Mouse (Mus musculus): ENCODE results near the gene Det1. TPM values are rescaled to one million over a fixed set of nuclear protein-coding genes. Genes with fewer than 3 reads are reported as not detected.

The Det1 gene
- total and polyA plus RNA-seq, 3 experiments, result 15.8 to 16.8 TPM; not detected in 1

GRCm38 (mm10) chr7:78835656-78836055 lies 11.4 kb downstream of the Det1 start:
- Histone ChIP-seq H3K9me3 (replicated peaks; ENCODE audit: insufficient read depth, low read length) (no peaks in the 10 kb centered on the region), H3K4me3 (ENCODE audit: control insufficient read depth in 1 of 2, insufficient read depth in 1 of 2, low read depth in 2 of 2, low read length in 2 of 2) (no peak overlapping the region), H3K36me3 (ENCODE audit: control insufficient read depth in 1 of 2, insufficient read depth in 2 of 2, low read length in 2 of 2) (peaks cover 2% of the 10 kb centered on the region in 2 experiments; a peak in 2 of 4 replicates), H3K4me1 (ENCODE audit: control insufficient read depth in 1 of 2, insufficient read depth in 2 of 2, low read length in 2 of 2) (no peaks in the 10 kb centered on the region), H3K79me2 (ENCODE audit: control insufficient read depth, insufficient read depth, low read length, poor library complexity) (peaks cover 3% of the 10 kb centered on the region; the same call in 1 of the 2 replicates), H3K9ac (ENCODE audit: control insufficient read depth, low read depth, low read length, poor library complexity, severe bottlenecking) (no peak overlapping the region), H3K27ac (ENCODE audit: control insufficient read depth, low read depth, low read length) (no peak overlapping the region), H3K27me3 (ENCODE audit: control insufficient read depth in 1 of 2, insufficient read depth in 2 of 2, low read length in 2 of 2) (no peaks in the 10 kb centered on the region)
- no peak for DNase-seq (ENCODE audit: low read depth, low spot score)
- TF ChIP-seq RAD21 (IDR thresholded peaks at IDR 0.05; ENCODE audit: low read depth, low read length), result no peak
- no peak for TF ChIP-seq ETS1 (IDR thresholded peaks at IDR 0.05; ENCODE audit: low read depth, low read length)
- no peak for TF ChIP-seq POLR2AphosphoS2 (IDR thresholded peaks at IDR 0.05; ENCODE audit: low read length)
- TF ChIP-seq GABPA (IDR thresholded peaks at IDR 0.05; ENCODE audit: low read depth, low read length), result no peak
- no peak for TF ChIP-seq ZC3H11A (IDR thresholded peaks at IDR 0.05; ENCODE audit: low read depth, low read length)
- TF ChIP-seq CTCF (IDR thresholded peaks at IDR 0.05 in 2 of 3, conservative IDR thresholded peaks at IDR 0.05 in 1 of 3; ENCODE audit: control insufficient read depth in 1 of 3, insufficient read depth in 1 of 3, low read depth in 2 of 3, low read length in 3 of 3, poor library complexity in 1 of 3, severe bottlenecking in 1 of 3), result no peak
- TF ChIP-seq HCFC1 (IDR thresholded peaks at IDR 0.05; ENCODE audit: low read depth, low read length), result no peak
- no peak for TF ChIP-seq UBTF (IDR thresholded peaks at IDR 0.05; ENCODE audit: borderline replicate concordance, insufficient read depth, low read depth, low read length)
- no peak for TF ChIP-seq NELFE (IDR thresholded peaks at IDR 0.05; ENCODE audit: low read depth, low read length)
- no peak for TF ChIP-seq ELF1 (IDR thresholded peaks at IDR 0.05; ENCODE audit: low read depth, low read length)
- no peak for TF ChIP-seq EP300 (IDR thresholded peaks at IDR 0.05; ENCODE audit: low read depth in 1 of 2, low read length in 2 of 2)
- TF ChIP-seq TAL1 (IDR thresholded peaks at IDR 0.05; ENCODE audit: low read length), result no peak
- no peak for TF ChIP-seq E2F4 (IDR thresholded peaks at IDR 0.05; ENCODE audit: borderline replicate concordance, low read depth, low read length)
- TF ChIP-seq RCOR1 (IDR thresholded peaks at IDR 0.05; ENCODE audit: low read depth, low read length), result no peak
- no peak for TF ChIP-seq POLR2A (IDR thresholded peaks at IDR 0.05; ENCODE audit: control insufficient read depth in 1 of 2, insufficient read depth in 1 of 2, low read depth in 1 of 2, low read length in 2 of 2, poor library complexity in 1 of 2)
- no peak for TF ChIP-seq NRF1 (IDR thresholded peaks at IDR 0.05; ENCODE audit: insufficient read depth, low read depth, low read length, poor library complexity, severe bottlenecking)

GRCm38 (mm10) chr7:78827749-78828362 lies 19.2 kb downstream of the Det1 start:
- Histone ChIP-seq H3K9me3 (replicated peaks; ENCODE audit: insufficient read depth, low read length) (no peaks in the 10 kb centered on the region), H3K4me3 (ENCODE audit: control insufficient read depth in 1 of 2, insufficient read depth in 1 of 2, low read depth in 2 of 2, low read length in 2 of 2) (no peak overlapping the region), H3K79me2 (ENCODE audit: control insufficient read depth, insufficient read depth, low read length, poor library complexity) (no peaks in the 10 kb centered on the region), H3K36me3 (ENCODE audit: control insufficient read depth in 1 of 2, insufficient read depth in 2 of 2, low read length in 2 of 2) (peaks cover 0 to 7% of the 10 kb centered on the region in 2 experiments; a peak in 1 of 4 replicates), H3K27me3 (ENCODE audit: control insufficient read depth in 1 of 2, insufficient read depth in 2 of 2, low read length in 2 of 2) (no peaks in the 10 kb centered on the region), H3K4me1 (ENCODE audit: control insufficient read depth in 1 of 2, insufficient read depth in 2 of 2, low read length in 2 of 2) (no peaks in the 10 kb centered on the region), H3K27ac (ENCODE audit: control insufficient read depth, low read depth, low read length) (no peak overlapping the region), H3K9ac (ENCODE audit: control insufficient read depth, low read depth, low read length, poor library complexity, severe bottlenecking) (no peak overlapping the region)
- DNase-seq (ENCODE audit: low read depth, low spot score), result no peak
- TF ChIP-seq POLR2AphosphoS5 (IDR thresholded peaks at IDR 0.05; ENCODE audit: borderline replicate concordance, low read depth, low read length) (no peak), TAL1 (IDR thresholded peaks at IDR 0.05; ENCODE audit: low read length) (no peak), CTCF (IDR thresholded peaks at IDR 0.05 in 2 of 3, conservative IDR thresholded peaks at IDR 0.05 in 1 of 3; ENCODE audit: control insufficient read depth in 1 of 3, insufficient read depth in 1 of 3, low read depth in 2 of 3, low read length in 3 of 3, poor library complexity in 1 of 3, severe bottlenecking in 1 of 3) (no peak), ZKSCAN1 (IDR thresholded peaks at IDR 0.05; ENCODE audit: low read depth, low read length) (no peak), CHD1 (IDR thresholded peaks at IDR 0.05; ENCODE audit: low read depth, low read length) (no peak), MAZ (IDR thresholded peaks at IDR 0.05; ENCODE audit: low read depth, low read length) (no peak), KAT2A (conservative IDR thresholded peaks at IDR 0.05; ENCODE audit: low read depth, low read length) (no peak), MYB (IDR thresholded peaks at IDR 0.05; ENCODE audit: low read depth, low read length) (no peak)

Measured in MEL (cell line).